ENCODE assay signal across 26 mouse cellular contexts in the genomic region with DNA sequence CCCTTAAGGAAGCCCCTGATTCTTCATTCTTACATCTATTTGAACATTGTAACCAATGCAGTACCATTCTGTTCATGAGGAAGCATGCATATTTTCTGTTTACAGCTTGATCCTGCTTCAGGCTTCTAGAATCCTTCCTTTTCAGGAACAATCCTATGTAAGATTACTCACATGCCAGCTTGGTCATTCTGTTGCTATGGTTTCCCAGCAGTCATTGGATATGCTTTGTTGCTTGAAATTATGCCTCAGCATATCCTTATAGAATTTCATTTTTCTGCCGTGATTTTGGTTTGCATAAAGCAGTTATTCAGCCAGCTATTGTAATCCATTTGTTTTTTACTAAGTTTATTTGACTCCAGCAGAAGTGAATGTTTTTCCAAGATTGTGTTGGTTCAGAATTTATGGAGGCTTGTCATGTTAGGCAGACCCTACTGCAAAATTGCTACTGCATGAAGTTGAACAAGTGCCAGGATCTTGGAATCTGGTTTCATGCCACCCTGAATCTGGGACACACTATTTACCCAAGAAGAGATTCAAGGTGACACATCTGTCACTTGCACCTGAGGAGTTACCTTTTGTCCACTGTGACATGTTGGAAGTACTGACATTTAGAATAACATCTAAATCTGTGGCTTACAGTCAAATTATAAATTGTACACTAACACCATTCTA.
DNase-seq lines count a peak whose midpoint lies in the region; ATAC-seq and TF ChIP-seq lines count a peak whose summit lies in the region.
"Had no signal": no experiment of that assay in that cellular context is flagged by ENCODE, and none has a peak within 500 bp of the region (broad histone marks: within the 10 kb centered on the region; RNA-seq: fewer than 3 reads in every experiment).

No protein-coding gene starts in this region.

- TF ChIP-seq CTCF in lung, postnatal 0 days (IDR thresholded peaks at IDR 0.05) = no peak

- H3K36me3 ChIP-seq in lung, postnatal 0 days (ENCODE audit: insufficient read depth, low read length) = no peaks in the 10 kb centered on the region
- H3K36me3 ChIP-seq: G1E; limb, embryonic 10.5 days; limb, embryonic 15.5 days had no signal

- intact Hi-C loops in left cerebral cortex, postnatal 4 days (cut with DNase I) = no loop called here

- DNase-seq in cerebellum, postnatal 10 days = peak; percentile 77
- DNase-seq in cerebellum, adult 11 months = no peak
- DNase-seq in frontal cortex, postnatal 10 days (ENCODE audit: low spot score in 2 of 2) = no peak
- peak; percentile 24 for DNase-seq in left cerebral cortex, postnatal 4 days
- DNase-seq in left cerebral cortex, adult 9 months (ENCODE audit: low spot score in 2 of 2) = no peak
- peak; percentile 30 for DNase-seq in brain, embryonic 18.5 days (ENCODE audit: low read depth, low spot score)
- DNase-seq in lung, postnatal 0 days (ENCODE audit: low spot score) = no peak
- DNase-seq: adrenal gland, adult 8-10 months; cerebellum, adult 18-20 months; gastrocnemius, adult 2 months; heart, postnatal 14 days; kidney, adult 8-10 months; kidney, postnatal 4 days; lung, adult 2 months; lung, postnatal 14 days; right cerebral cortex, postnatal 4 days; thymus, adult 18-20 months; thymus, postnatal 25 days had no signal

- H3K27ac ChIP-seq in lung, postnatal 0 days (ENCODE audit: low read length) = no peak overlapping the region
- H3K27ac ChIP-seq: gastrocnemius, adult 2 months; kidney, postnatal 0 days; limb, embryonic 10.5 days; limb, embryonic 15.5 days; liver, embryonic 14.5 days; stomach, postnatal 0 days had no signal

- no peak overlapping the region for H3K9ac ChIP-seq in lung, postnatal 0 days (replicated peaks; ENCODE audit: low read depth)
- H3K9ac ChIP-seq: limb, embryonic 15.5 days; liver, embryonic 14.5 days had no signal

- 67% methylated on average over 1 of the region's 1 CpGs for WGBS in lung, postnatal 0 days

- no peak overlapping the region for H3K4me2 ChIP-seq in lung, postnatal 0 days (replicated peaks; ENCODE audit: low read depth, low read length)
- H3K4me2 ChIP-seq: limb, embryonic 15.5 days had no signal

- no peak overlapping the region for H3K4me3 ChIP-seq in lung, postnatal 0 days (ENCODE audit: low read depth, low read length)
- H3K4me3 ChIP-seq: gastrocnemius, adult 2 months; limb, embryonic 10.5 days; limb, embryonic 15.5 days had no signal

- no peaks in the 10 kb centered on the region for H3K27me3 ChIP-seq in lung, postnatal 0 days (replicated peaks; ENCODE audit: insufficient read depth, low read length)
- H3K27me3 ChIP-seq: limb, embryonic 15.5 days had no signal

- no peaks in the 10 kb centered on the region for H3K4me1 ChIP-seq in lung, postnatal 0 days (ENCODE audit: insufficient read depth, low read depth, low read length)
- H3K4me1 ChIP-seq: limb, embryonic 10.5 days; limb, embryonic 15.5 days had no signal

- TF ChIP-seq EP300 in lung, postnatal 0 days (IDR thresholded peaks at IDR 0.05) = no peak

- H3K9me3 ChIP-seq in lung, postnatal 0 days (ENCODE audit: low read length) = no peaks in the 10 kb centered on the region
- H3K9me3 ChIP-seq: G1E; limb, embryonic 10.5 days; limb, embryonic 15.5 days had no signal

- ATAC-seq in frontal cortex, adult (ENCODE audit: low TSS enrichment) = peak; percentile 38; the same call in 1 of the 2 replicates
- ATAC-seq in lung, postnatal 0 days = no peak
- ATAC-seq: intestine, embryonic 16.5 days had no signal

Comparison
In these comparisons a context has a peak if more than half of its experiments do, and no peak if none do; other contexts are left out.
1. DNase-seq: peak in cerebellum, postnatal 10 days (2 of 2), left cerebral cortex, postnatal 4 days (single experiment) and brain, embryonic 18.5 days (single experiment); none in cerebellum, adult 11 months (single experiment), frontal cortex, postnatal 10 days (0 of 2), left cerebral cortex, adult 9 months (0 of 2) and lung, postnatal 0 days (single experiment).